Mouse (Mus musculus): ENCODE data around the gene Homez. TPM values are rescaled to one million over a fixed set of nuclear protein-coding genes. Genes with fewer than 3 reads are reported as not detected.

Homez gene
- total RNA-seq, 2 experiments from 2014 or later, result 12.2 to 16.5 TPM

GRCm38 (mm10) chr14:54874165-54874564 is 3.4 kb upstream of the Homez start:
- DNase-seq, result no peak

GRCm38 (mm10) chr14:54868026-54868425 is 2.7 kb downstream of the Homez start:
- no peak for DNase-seq

GRCm38 (mm10) chr14:54866936-54867335 is 3.8 kb downstream of the Homez start:
- peak in 1 of 2 experiments; percentile 27 for DNase-seq

- DNase-seq, result no peak
Measured at GRCm38 (mm10) chr14:54866268-54866667, 4.5 kb downstream of the Homez start.

- DNase-seq, result no peak
Measured at GRCm38 (mm10) chr14:54865626-54866025, 5.1 kb downstream of the Homez start.

GRCm38 (mm10) chr14:54864313-54865036 is 6.3 kb downstream of the Homez start:
- DNase-seq, result no peak

DNA sequence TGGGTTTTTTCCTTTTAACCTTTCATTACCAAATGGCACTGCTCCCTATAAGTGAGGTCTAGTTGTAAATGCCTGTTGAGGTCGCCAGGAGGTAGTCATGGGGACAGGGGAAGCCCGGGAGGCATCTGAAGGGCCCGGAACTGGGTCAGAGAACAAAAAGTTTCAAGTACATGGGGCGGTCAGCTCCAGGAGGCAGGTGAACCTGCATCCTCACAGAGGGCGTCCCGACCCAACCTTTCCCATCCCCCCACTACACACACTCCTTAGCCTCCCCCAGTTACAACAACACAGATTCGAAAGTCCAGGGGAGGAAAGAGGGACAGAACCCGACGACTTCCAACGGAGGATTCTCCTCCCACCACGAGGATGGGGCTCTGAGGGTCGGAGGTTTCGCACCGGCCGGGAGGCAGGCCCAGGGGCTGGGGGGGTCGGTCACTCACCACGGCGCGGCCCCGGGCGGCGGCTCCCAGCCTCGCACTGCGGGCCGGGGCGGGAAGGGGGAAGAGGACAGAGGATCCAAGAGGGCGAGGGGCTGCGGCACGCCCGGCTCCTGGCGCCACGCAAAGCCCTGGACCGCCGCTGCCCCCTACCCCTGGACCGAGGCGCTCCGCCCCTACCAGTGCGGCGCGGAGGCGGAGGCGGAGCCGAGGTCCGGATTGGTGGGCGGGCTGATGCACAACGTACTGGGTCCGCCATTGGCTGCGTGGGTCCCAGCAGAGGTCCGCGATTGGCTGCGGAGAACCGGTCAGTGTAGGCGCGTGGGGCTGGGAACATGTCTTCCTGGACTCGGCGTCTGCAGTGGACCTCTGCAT is 7.1 kb downstream of the Homez start:
- peak; percentile 96 for DNase-seq

DNA sequence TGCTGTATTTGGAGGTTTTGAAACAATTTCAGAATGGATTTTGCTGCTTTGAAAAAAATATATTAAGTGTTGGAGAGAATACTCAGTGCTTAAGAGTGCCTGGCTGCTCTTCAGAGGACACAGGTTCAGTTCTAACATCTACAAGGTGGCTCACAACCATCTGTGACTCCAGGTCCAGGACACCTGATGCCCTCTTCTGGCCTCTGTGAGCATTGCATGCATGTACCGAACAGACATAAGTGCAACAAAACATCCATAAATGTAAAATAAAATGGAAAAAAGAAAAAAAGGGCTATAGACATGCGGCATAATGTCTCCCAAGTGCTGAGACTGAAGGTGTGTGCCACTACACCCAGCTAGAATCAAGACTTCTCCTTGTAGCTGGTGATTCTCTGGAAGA is 10.2 kb downstream of the Homez start:
- peak; percentile 66 to 75 for DNase-seq

DNA sequence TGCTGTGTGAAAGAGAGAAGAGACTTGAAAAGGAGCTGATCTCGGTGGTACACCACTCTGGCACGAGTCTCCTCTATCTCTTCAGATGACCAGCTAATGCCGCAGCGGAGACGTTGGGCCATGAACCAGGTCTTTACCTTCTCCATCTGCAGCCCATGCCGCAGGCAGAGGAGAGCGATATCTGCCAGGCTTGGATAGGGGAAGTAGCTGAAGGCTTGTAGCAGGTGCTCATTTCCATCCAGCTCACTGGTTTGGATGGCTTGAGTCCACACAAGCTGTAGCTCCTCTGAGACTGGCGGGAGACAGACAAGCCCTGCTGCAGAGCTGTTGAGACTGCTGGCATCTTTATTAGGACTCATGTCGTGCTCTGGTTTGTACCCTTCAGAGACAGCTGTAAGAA is 12.9 kb downstream of the Homez start:
- no peak for DNase-seq

DNA sequence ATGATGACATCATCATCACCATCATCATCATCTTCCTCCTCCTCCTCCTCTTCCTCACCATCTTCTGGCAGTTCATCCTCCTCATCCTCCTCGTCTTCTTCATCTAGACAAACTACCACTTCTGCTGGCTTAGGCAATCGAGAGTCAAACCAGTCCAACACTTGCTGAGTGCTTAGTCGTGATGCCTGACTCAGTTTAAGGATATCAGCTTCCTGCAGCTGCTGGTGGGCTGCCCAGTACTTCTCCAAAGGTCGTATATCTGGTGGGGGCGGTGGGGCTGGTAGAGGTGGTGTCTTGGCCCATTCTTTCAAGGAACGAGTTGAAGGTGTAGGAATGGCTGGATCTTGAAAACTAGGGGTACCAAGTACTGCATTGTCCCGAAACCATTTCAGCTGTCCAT is 14.1 kb downstream of the Homez start:
- DNase-seq, result no peak

DNA sequence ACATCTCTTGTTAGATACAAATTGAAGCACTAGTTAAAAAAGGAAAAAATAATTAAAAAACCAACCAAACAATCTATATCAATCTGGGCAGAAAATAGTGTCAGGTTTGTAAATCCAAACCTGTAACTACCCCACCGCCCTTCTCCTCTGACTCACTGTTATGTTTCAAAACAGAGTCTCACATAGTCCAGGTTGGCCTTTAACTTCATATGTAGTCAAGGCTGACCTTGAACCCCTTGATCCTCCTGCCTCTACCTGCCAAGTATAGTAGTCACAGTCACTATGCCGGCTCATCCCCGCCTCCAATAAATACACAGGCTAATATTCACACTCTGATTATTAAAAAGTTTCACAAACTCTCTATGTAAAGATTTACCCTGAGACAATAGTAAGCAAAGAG is 15.0 kb downstream of the Homez start:
- no peak for DNase-seq

GRCm38 (mm10) chr14:54843461-54843860 is 27.3 kb downstream of the Homez start:
- DNase-seq, result peak; percentile 21 to 51

GRCm38 (mm10) chr14:54823716-54824115 is 47.0 kb downstream of the Homez start:
- DNase-seq, result no peak

DNA sequence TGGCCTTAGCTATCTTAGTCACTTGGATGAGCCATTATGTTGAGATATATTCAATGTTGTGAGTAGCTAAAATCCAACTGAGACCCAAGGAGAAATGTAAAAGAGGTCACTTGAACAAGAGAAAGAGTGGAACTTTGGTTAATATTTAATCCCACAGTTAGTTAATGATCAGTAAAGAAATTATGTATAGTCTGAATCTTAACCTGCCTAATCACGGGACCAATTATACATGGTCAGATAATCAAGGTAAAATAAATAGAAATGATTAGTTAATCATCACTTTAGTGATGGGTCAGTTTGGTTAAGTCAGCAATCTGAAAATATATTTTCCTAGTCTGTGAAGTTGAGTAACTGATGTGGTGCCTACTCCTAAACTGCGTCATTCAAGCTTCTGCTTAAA is 48.5 kb downstream of the Homez start:
- DNase-seq, result no peak

DNA sequence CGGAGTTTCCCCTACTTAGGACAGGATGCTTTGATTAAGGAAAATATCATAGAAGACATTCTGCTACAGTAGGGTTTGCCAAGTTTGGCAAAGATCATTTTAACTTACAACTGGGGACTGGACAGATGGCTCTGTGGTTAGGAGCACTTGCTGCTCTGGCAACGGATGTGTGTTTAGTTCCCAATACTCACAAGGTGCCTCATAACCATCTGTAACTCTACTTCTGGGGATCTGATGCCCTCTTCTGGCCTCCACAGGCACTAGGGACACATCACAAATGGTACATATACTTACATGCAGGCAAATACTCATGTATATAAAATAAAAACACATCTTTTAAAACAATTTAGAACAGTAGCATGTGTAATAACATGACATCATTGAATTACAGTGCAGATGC is 53.0 kb downstream of the Homez start:
- DNase-seq, result peak; percentile 44 to 53

DNA sequence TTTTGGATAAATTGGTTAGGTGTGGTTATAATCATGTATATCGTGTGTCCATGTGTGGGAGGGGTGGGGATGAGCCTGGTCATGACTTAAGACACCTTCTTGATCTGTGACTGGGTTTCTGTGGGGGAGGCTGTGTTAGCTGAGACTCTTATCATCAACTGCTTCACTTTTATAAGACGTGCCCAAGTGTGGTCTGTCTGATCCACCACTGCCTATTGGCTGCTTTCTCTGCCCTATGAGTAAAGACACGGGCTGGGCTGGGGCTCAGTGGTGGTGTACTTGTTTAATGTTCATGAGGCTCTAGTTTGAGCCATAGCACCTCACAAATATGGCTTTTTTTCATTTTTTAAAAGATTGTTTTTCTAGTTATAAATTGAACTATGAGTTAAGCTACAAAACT is 55.0 kb downstream of the Homez start:
- no peak for DNase-seq

- DNase-seq, result no peak
Measured at GRCm38 (mm10) chr14:54813991-54814390, 56.8 kb downstream of the Homez start, which contains the start of gene Rnf212b. Gene Rnf212b (plus strand): TSS chr14:54814141.

- no peak for DNase-seq
Measured at GRCm38 (mm10) chr14:54809668-54810033, 61.1 kb downstream of the Homez start.

- peak; percentile 38 to 48 for DNase-seq
Measured at GRCm38 (mm10) chr14:54808718-54809667, 61.8 kb downstream of the Homez start.

- no peak for DNase-seq
Measured at GRCm38 (mm10) chr14:54806124-54806523, 64.6 kb downstream of the Homez start.

Data from adrenal gland, postnatal 36 days (tissue).